Mouse (Mus musculus) myocyte (in vitro differentiated cells): Measurements from ENCODE around the gene Sult2b1.

Experiments used
- POLR2A ChIP-seq: IDR thresholded peaks from one replicate; pipeline ENCODE4 v1.6.1; 2011; ENCODE audit warnings: low read depth, mild to moderate bottlenecking, control low read depth, moderate library complexity; ENCODE audit not compliant: insufficient read length
- SRF ChIP-seq: IDR thresholded peaks from one replicate; pipeline ENCODE4 v1.6.1; 2011; ENCODE audit warnings: low read depth; ENCODE audit not compliant: control insufficient read depth, insufficient read length

- TF ChIP-seq POLR2A = no peak
- no peak for TF ChIP-seq SRF
These were observed 97.6 kb downstream of the Sult2b1 start for GRCm38 (mm10) chr7:45686841-45687240.
